Mouse (Mus musculus): ENCODE measurements around the gene Tesk1. TPM values are rescaled to one million over a fixed set of nuclear protein-coding genes. Genes with fewer than 3 reads are reported as not detected.
A peak's percentile ranks its signal among the peaks of the same experiment; 100 is the strongest.

The Tesk1 gene
- total RNA-seq (2021), result 10 to 100 TPM; 60.1 to 73.3 TPM
- 124 and 142 TPM in 2 replicates for polyA plus RNA-seq (2012; rRNA removed)
- long read RNA-seq, transcript Tesk1-201 (10 exons, 3,947 nt), result major isoform, 102 of 119 reads
- long read RNA-seq, partial matches to known transcripts, result 16 of 119 reads
- long read RNA-seq, other reads (novel, unspliced or antisense), result 1 of 119 reads

GRCm38 (mm10) chr4:43441639-43442038, at the start of gene Tesk1:
Tesk1 (plus strand) TSS chr4:43441939.
- no peak for DNase-seq

GRCm38 (mm10) chr4:43394345-43394891, 47.3 kb upstream of the Tesk1 start:
- peak; percentile 87 for DNase-seq

GRCm38 (mm10) chr4:43395147-43395546, 46.6 kb upstream of the Tesk1 start:
- no peak for DNase-seq

- DNase-seq, result no peak
Observed at GRCm38 (mm10) chr4:43395836-43396235, 45.9 kb upstream of the Tesk1 start.

DNA sequence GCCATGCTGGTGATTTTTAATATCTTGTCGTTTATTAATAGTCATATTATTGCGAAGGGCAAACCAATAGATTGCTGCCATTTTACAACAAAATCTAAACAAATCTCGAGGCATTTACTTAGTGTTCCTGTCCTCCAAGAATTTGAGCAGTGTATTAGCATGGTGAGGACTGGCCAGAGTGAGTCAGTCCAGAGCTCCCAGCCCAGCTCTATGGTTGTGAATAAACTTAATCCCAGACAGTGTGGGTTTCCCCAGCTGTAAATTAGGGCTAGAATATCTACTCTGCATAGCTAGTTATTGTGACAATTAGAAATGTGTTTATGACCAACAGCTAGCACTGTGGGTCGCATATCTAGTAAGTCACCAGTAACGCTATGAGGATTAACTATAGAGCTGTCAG, 45.4 kb upstream of the Tesk1 start:
- no peak for DNase-seq

GRCm38 (mm10) chr4:43398014-43398413, 43.7 kb upstream of the Tesk1 start:
- no peak for DNase-seq

DNA sequence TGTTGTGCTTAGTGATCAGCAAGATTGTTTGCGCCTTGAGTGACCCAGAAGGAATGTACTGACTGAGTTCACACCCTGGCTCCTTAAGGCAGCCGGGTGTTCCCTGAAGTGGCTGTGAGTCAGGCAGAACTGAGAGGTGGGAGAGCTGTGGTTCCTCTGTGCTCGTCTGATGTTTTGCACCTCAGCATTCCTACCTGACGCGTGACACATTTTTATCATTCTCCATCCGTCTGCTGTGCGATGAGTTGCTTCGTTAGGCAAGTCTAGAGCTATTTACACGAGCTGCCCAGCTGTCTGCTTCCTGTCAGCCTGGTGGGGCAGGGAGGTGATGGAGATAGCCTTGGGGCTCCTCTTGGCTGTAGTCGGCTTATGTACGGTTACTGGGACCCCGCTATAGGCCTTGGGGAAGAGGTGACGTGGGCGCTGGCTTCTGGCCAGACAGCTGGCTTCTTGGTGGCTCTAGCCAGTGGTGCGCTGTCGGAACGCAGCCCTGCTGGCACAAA, 42.9 kb upstream of the Tesk1 start:
- peak; percentile 81 for DNase-seq

GRCm38 (mm10) chr4:43399391-43400131, 42.2 kb upstream of the Tesk1 start:
- no peak for DNase-seq

DNA sequence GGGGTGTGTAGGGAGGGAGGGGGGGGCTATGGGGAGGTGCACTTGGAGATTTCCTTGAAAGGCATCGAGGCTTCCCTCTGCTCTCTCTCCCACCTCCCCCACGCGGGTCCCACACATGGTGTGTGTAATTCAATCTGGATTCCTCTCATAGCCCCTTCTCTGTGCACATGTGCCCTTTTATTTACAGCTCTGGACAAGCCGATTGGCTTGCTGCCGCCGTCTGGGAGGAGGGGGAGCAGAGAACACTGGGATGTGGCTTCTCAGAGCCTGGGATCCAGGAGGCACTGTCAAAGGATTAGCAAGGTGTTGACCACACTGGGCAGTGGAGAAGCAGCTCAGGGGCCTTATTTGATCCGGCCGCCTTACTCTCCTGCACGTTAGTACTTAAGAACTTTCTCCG, 40.8 kb upstream of the Tesk1 start:
- DNase-seq, result no peak

DNA sequence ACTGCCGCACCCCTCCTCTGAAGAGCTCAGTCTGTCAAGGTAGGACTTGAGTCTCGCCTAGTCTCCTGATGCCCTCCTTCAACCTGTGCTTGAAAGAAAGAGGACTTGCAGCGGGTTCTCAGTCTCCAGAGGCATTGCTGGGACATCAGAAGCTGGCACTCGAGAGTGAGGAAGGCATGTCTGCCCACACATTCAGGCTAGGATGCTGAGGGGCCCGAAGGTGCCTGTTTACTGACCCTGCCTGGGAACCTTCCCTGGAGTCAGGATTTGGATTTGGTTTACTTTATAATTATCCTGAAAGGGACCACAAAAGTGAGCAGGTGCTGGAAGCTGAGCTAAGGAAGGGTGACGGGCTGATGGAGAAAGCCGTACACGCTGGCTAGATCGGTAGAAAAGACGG, 40.3 kb upstream of the Tesk1 start:
- no peak for DNase-seq

- peak; percentile 66 for DNase-seq
Observed at GRCm38 (mm10) chr4:43402212-43402611, 39.5 kb upstream of the Tesk1 start.

DNA sequence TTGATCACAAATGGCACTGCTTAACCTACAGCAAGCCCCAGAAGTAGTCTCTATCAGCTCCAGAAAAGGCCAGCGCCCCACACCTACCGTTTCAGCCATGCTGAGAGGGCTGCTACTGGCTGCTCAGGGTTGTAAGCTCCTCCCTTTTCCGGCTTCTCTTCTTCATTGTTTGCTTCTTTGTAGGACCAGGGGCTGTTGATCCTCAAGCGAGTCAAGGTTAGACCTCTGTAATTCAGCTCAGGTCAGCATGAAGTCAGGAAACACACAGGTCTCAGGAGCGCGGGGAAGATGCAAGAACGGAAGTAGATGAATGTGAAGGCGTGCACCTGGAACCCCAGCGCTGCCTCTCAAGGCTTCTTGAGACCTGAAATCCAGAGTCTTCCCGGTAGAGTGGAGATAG, 37.0 kb upstream of the Tesk1 start:
- DNase-seq, result no peak

- DNase-seq, result peak; percentile 85
Observed at GRCm38 (mm10) chr4:43406162-43406971, 35.4 kb upstream of the Tesk1 start.

GRCm38 (mm10) chr4:43407071-43407920, 34.4 kb upstream of the Tesk1 start:
- no peak for DNase-seq

- DNase-seq, result no peak
Observed at GRCm38 (mm10) chr4:43414761-43415160, 27.0 kb upstream of the Tesk1 start.

DNA sequence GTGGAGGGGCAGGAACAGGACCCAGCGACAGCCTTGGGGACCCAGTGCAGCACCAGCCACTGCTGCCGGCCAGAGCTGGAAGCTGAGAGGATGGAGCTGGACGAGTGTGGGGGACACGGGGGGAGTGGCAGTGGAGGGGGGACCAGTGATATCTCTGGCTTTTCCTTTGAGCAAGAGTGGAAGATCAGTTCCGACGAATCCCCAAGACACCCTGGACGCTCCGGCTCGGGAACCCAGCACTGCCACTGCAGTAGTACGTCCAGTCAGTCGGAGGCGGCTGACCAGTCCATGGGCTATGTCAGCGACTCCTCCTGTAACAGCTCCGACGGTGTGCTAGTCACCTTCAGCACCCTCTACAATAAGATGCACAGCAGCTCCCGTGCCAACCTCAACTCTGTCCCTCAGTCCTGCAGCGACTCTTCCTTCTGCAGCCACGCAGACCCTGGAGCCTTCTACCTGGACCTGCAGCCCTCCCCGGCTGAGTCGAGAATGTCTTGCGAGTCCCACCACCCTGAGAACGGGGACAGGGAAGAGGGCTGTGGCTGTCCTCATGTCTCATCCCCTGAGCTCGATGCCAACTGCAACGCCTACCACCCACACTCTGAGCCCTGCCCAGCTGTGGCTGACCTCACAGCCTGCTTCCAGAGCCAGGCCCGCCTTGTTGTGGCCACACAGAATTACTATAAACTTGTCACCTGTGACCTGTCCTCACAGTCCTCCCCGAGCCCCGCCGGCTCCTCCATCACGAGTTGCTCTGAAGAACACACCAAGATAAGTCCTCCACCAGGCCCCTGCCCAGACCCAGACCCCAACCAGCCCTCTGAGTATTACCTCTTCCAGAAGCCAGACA, 26.3 kb upstream of the Tesk1 start:
- DNase-seq, result no peak

DNA sequence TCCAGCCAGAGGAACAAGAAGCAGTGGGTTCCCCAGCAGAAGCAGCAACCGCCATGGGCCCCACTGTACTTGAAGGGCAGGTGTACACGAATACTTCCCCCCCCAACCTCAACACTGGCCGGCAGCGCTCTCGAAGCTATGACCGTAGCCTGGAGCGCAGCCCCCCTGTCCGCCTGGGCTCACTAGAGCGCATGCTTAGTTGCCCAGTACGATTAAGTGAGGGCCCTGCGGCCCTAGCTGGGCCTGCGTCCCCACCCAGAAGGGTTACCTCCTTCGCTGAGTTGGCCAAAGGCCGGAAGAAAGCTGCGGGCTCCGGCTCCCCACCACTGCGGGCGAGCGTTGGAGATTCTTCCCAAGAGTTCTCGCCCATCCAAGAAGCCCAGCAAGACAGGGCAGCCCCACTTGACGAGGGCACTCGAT, 25.7 kb upstream of the Tesk1 start:
- no peak for DNase-seq

GRCm38 (mm10) chr4:43417269-43418062, 24.3 kb upstream of the Tesk1 start:
- no peak for DNase-seq

GRCm38 (mm10) chr4:43418450-43418849, 23.3 kb upstream of the Tesk1 start:
- no peak for DNase-seq
